ENCODE assay signal across 24 mouse cellular contexts in the genomic region with DNA sequence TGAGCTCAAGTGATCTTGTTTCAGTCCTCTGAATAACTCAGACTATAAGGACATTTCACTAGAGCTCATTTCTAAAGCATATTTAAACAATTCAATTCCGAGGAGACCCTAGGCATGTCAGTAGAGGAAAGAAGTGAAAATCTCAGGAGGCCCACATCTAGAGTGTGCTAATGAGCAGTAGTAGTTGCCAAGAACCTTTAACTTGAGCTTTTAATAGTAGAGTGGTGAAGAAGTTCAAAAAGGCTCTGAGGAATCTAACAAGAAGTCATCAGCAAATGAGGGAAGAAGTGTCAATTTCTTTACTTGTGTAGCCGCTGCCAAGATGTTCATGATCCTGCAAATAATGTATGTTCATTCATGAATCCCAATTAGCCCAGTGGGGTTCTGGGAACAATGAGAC. TPM values are rescaled to one million over a fixed set of nuclear protein-coding genes. Genes with fewer than 3 reads are reported as not detected.
"Had no signal": no experiment of that assay in that cellular context is flagged by ENCODE, and none has a peak within 500 bp of the region (broad histone marks: within the 10 kb centered on the region; RNA-seq: fewer than 3 reads in every experiment).

A gene (minus strand): TSS at position 101 of the 400 bp plus-strand sequence.

- DNase-seq: retina, postnatal 1 day; right cerebral cortex, adult 18-20 months; right cerebral cortex, postnatal 14 days; right cerebral cortex, postnatal 25 days; right cerebral cortex, postnatal 4 days; spleen, adult 18-20 months; thymus, adult 18-20 months; thymus, adult 2 months; thymus, postnatal 14 days; thymus, postnatal 25 days; thymus, postnatal 36 days; thymus, postnatal 4 days had no signal

- H3K27me3 ChIP-seq: neural tube, embryonic 15.5 days; stomach, embryonic 15.5 days had no signal

- H3K9me3 ChIP-seq: neural tube, embryonic 15.5 days; stomach, embryonic 15.5 days had no signal

- H3K27ac ChIP-seq: neural tube, embryonic 15.5 days; stomach, embryonic 15.5 days; stomach, postnatal 0 days had no signal

- H3K4me3 ChIP-seq: neural tube, embryonic 15.5 days; stomach, embryonic 15.5 days had no signal

- H3K4me2 ChIP-seq: neural tube, embryonic 15.5 days; stomach, embryonic 15.5 days had no signal

- H3K9ac ChIP-seq: neural tube, embryonic 15.5 days; stomach, embryonic 15.5 days had no signal

- H3K4me1 ChIP-seq: neural tube, embryonic 15.5 days; stomach, embryonic 15.5 days had no signal

- H3K36me3 ChIP-seq: neural tube, embryonic 15.5 days; stomach, embryonic 15.5 days had no signal

RNA-seq across cellular contexts. Expression of the gene that starts here (rescaled TPM):
- total RNA-seq: neutrophil, adult 5-6 weeks had no signal
- polyA plus RNA-seq: neural tube, embryonic 14.5 days; neural tube, embryonic 15.5 days; small intestine, adult 2 months; spleen, adult 2 months; stomach, embryonic 14.5 days; stomach, embryonic 15.5 days; stomach, embryonic 16.5 days; stomach, postnatal 0 days; testis, adult 2 months; thymus, adult 2 months; thymus, postnatal 0 days; urinary bladder, adult 2 months had no signal
